Mouse (Mus musculus) hindbrain, embryonic 13.5 days (tissue): ENCODE results near the gene Tec. TPM values are rescaled to one million over a fixed set of nuclear protein-coding genes. Genes with fewer than 3 reads are reported as not detected.
A peak's percentile ranks its signal among the peaks of the same experiment; 100 is the strongest.

Source experiments
- ATAC-seq: fragments of 200-750 bp; cut with Nextera tagmentation; 2 replicates; pipeline ENCODE4 v1.8.0; 2017; ENCODE audit warnings: moderate TSS enrichment; ENCODE audit not compliant: low FRiP score
- H3K27ac ChIP-seq: fragments of 300-500 bp; sonication (generic); 2 replicates; pipeline ENCODE4 v1.5.1; 2015; ENCODE audit warnings: inconsistent platforms, mild to moderate bottlenecking, moderate library complexity
- H3K27me3 ChIP-seq: fragments of 300-500 bp; sonication (generic); 2 replicates; pipeline ENCODE4 v1.6.1; 2015; ENCODE audit warnings: mild to moderate bottlenecking, inconsistent platforms
- H3K36me3 ChIP-seq: fragments of 300-500 bp; sonication (generic); 2 replicates; pipeline ENCODE4 v1.6.1; 2015; ENCODE audit warnings: mild to moderate bottlenecking, inconsistent platforms
- H3K4me1 ChIP-seq: fragments of 300-500 bp; sonication (generic); replicated peaks from 2 replicates; pipeline ENCODE4 v1.6.1; 2015; ENCODE audit warnings: inconsistent platforms
- H3K4me2 ChIP-seq: fragments of 300-500 bp; sonication (generic); 2 replicates; pipeline ENCODE4 v1.6.1; 2015; ENCODE audit warnings: inconsistent platforms, mild to moderate bottlenecking, moderate library complexity
- H3K4me3 ChIP-seq: fragments of 300-500 bp; sonication (generic); 2 replicates; pipeline ENCODE4 v1.5.1; 2015; ENCODE audit warnings: mild to moderate bottlenecking, inconsistent platforms
- H3K9ac ChIP-seq: fragments of 300-500 bp; sonication (generic); 2 replicates; pipeline ENCODE4 v1.6.1; 2015; ENCODE audit warnings: mild to moderate bottlenecking, inconsistent platforms
- H3K9me3 ChIP-seq: fragments of 300-500 bp; sonication (generic); 2 replicates; pipeline ENCODE4 v1.6.1; 2016; ENCODE audit warnings: inconsistent platforms
- WGBS: fragments of 180-500 bp; shearing (Covaris S2); methylation state at CpG from one replicate; pipeline ENCODE4 v1.1.7; 2015; 5-methylcytosine and 5-hydroxymethylcytosine counted together
- polyA plus RNA-seq: library from polyadenylated mRNA; unstranded; fragments of >200 nt; fragmentation: Nextera tagmentation; extraction: Ambion mirVana; gene quantifications from 2 replicates; pipeline ENCODE4 v1.2.1, GENCODE M21; 2015

Tec gene
- polyA plus RNA-seq, 1 experiment from 2014 or later, result 9.8 TPM

- H3K36me3 ChIP-seq, result no peaks in the 10 kb centered on the region
- no peaks in the 10 kb centered on the region for H3K27me3 ChIP-seq
- WGBS, result 65% methylated on average over 5 of the region's 5 CpGs
- H3K27ac ChIP-seq, result no peak overlapping the region
- H3K4me2 ChIP-seq, result no peak overlapping the region
- H3K4me1 ChIP-seq, result peaks cover 30% of the 10 kb centered on the region
- H3K4me3 ChIP-seq, result no peak overlapping the region
- no peak overlapping the region for H3K9ac ChIP-seq
- H3K9me3 ChIP-seq, result peaks cover 5% of the 10 kb centered on the region; the same call in 1 of the 2 replicates
- ATAC-seq, result no peak
Observed at GRCm38 (mm10) chr5:72812908-72813307, 55.4 kb downstream of the Tec start.

GRCm38 (mm10) chr5:72812328-72812727, 56.0 kb downstream of the Tec start:
- Histone ChIP-seq H3K27ac (no peak overlapping the region), H3K4me1 (peaks cover 25% of the 10 kb centered on the region), H3K36me3 (no peaks in the 10 kb centered on the region), H3K4me3 (no peak overlapping the region), H3K27me3 (no peaks in the 10 kb centered on the region), H3K9ac (no peak overlapping the region), H3K4me2 (no peak overlapping the region), H3K9me3 (peaks cover 5% of the 10 kb centered on the region; the same call in 1 of the 2 replicates)
- WGBS, result 91% methylated on average over 3 of the region's 3 CpGs
- ATAC-seq, result no peak

- no peak for ATAC-seq
- H3K4me3 ChIP-seq, result no peak overlapping the region
- H3K36me3 ChIP-seq, result no peaks in the 10 kb centered on the region
- H3K4me2 ChIP-seq, result no peak overlapping the region
- H3K4me1 ChIP-seq, result peaks cover 20% of the 10 kb centered on the region
- no peak overlapping the region for H3K9ac ChIP-seq
- peaks cover 5% of the 10 kb centered on the region; the same call in 1 of the 2 replicates for H3K9me3 ChIP-seq
- H3K27ac ChIP-seq, result no peak overlapping the region
- 72% methylated on average over 3 of the region's 3 CpGs for WGBS
- H3K27me3 ChIP-seq, result no peaks in the 10 kb centered on the region
Observed at GRCm38 (mm10) chr5:72811397-72811796, 56.9 kb downstream of the Tec start.

- Histone ChIP-seq H3K4me2 (no peak overlapping the region), H3K27me3 (no peaks in the 10 kb centered on the region), H3K9ac (no peak overlapping the region), H3K4me1 (peaks cover 16% of the 10 kb centered on the region), H3K4me3 (no peak overlapping the region), H3K27ac (no peak overlapping the region), H3K9me3 (peaks cover 5% of the 10 kb centered on the region; the same call in 1 of the 2 replicates), H3K36me3 (no peaks in the 10 kb centered on the region)
- WGBS, result 89% methylated on average over 8 of the region's 8 CpGs
- ATAC-seq, result no peak
Observed at GRCm38 (mm10) chr5:72810990-72811389, 57.3 kb downstream of the Tec start.

- peaks cover 16% of the 10 kb centered on the region for H3K4me1 ChIP-seq
- H3K9me3 ChIP-seq, result peaks cover 5% of the 10 kb centered on the region; the same call in 1 of the 2 replicates
- ATAC-seq, result peak; percentile 43; the same call in 1 of the 2 replicates
- H3K4me3 ChIP-seq, result no peak overlapping the region
- H3K27me3 ChIP-seq, result no peaks in the 10 kb centered on the region
- no peak overlapping the region for H3K4me2 ChIP-seq
- H3K27ac ChIP-seq, result no peak overlapping the region
- 62% methylated on average over 2 of the region's 2 CpGs for WGBS
- H3K36me3 ChIP-seq, result no peaks in the 10 kb centered on the region
- no peak overlapping the region for H3K9ac ChIP-seq
Observed at GRCm38 (mm10) chr5:72809480-72809879, 58.8 kb downstream of the Tec start.

GRCm38 (mm10) chr5:72808456-72809111, 59.7 kb downstream of the Tec start:
- Histone ChIP-seq H3K9me3 (peaks cover 5% of the 10 kb centered on the region; the same call in 1 of the 2 replicates), H3K4me3 (no peak overlapping the region), H3K36me3 (no peaks in the 10 kb centered on the region), H3K4me2 (no peak overlapping the region), H3K27me3 (no peaks in the 10 kb centered on the region), H3K27ac (peak overlapping the region; percentile 48; the same call in 1 of the 2 replicates), H3K9ac (no peak overlapping the region), H3K4me1 (peaks cover 16% of the 10 kb centered on the region)
- no peak for ATAC-seq
- WGBS, result 50% methylated on average over 14 of the region's 14 CpGs

- Histone ChIP-seq H3K27ac (no peak overlapping the region), H3K27me3 (no peaks in the 10 kb centered on the region), H3K9me3 (no peaks in the 10 kb centered on the region), H3K4me2 (no peak overlapping the region), H3K36me3 (no peaks in the 10 kb centered on the region), H3K4me3 (no peak overlapping the region), H3K4me1 (no peaks in the 10 kb centered on the region), H3K9ac (no peak overlapping the region)
- no peak for ATAC-seq
- WGBS, result 80% methylated on average over 5 of the region's 5 CpGs
Observed at GRCm38 (mm10) chr5:72802851-72803250, 65.4 kb downstream of the Tec start.

- no peak for ATAC-seq
- H3K36me3 ChIP-seq, result no peaks in the 10 kb centered on the region
- no peak overlapping the region for H3K9ac ChIP-seq
- no peaks in the 10 kb centered on the region for H3K27me3 ChIP-seq
- H3K9me3 ChIP-seq, result no peaks in the 10 kb centered on the region
- no peak overlapping the region for H3K4me2 ChIP-seq
- no peak overlapping the region for H3K27ac ChIP-seq
- WGBS, result 67% methylated on average over 4 of the region's 4 CpGs
- no peaks in the 10 kb centered on the region; the same call in 1 of the 2 replicates for H3K4me1 ChIP-seq
- H3K4me3 ChIP-seq, result no peak overlapping the region
Observed at GRCm38 (mm10) chr5:72798563-72798962, 69.7 kb downstream of the Tec start.

GRCm38 (mm10) chr5:72796186-72796613, 72.1 kb downstream of the Tec start:
- H3K27me3 ChIP-seq, result no peaks in the 10 kb centered on the region
- H3K36me3 ChIP-seq, result no peaks in the 10 kb centered on the region
- ATAC-seq, result no peak
- H3K4me2 ChIP-seq, result peak overlapping the region; percentile 18; the same call in 1 of the 2 replicates
- no peak overlapping the region for H3K9ac ChIP-seq
- peak overlapping the region; percentile 25; the same call in 1 of the 2 replicates for H3K27ac ChIP-seq
- H3K9me3 ChIP-seq, result no peaks in the 10 kb centered on the region
- no peaks in the 10 kb centered on the region; the same call in 1 of the 2 replicates for H3K4me1 ChIP-seq
- no peak overlapping the region for H3K4me3 ChIP-seq
- WGBS, result 67% methylated on average over 14 of the region's 14 CpGs

GRCm38 (mm10) chr5:72793309-72793850, 74.9 kb downstream of the Tec start:
- WGBS, result 84% methylated on average over 3 of the region's 3 CpGs
- H3K4me3 ChIP-seq, result no peak overlapping the region
- no peaks in the 10 kb centered on the region for H3K9me3 ChIP-seq
- no peak overlapping the region for H3K4me2 ChIP-seq
- H3K27me3 ChIP-seq, result no peaks in the 10 kb centered on the region
- ATAC-seq, result no peak
- no peak overlapping the region for H3K9ac ChIP-seq
- H3K27ac ChIP-seq, result no peak overlapping the region
- no peaks in the 10 kb centered on the region; the same call in 1 of the 2 replicates for H3K4me1 ChIP-seq
- H3K36me3 ChIP-seq, result no peaks in the 10 kb centered on the region

- Histone ChIP-seq H3K9ac (no peak overlapping the region), H3K4me1 (no peaks in the 10 kb centered on the region; the same call in 1 of the 2 replicates), H3K36me3 (no peaks in the 10 kb centered on the region), H3K27ac (no peak overlapping the region), H3K4me2 (no peak overlapping the region), H3K4me3 (no peak overlapping the region), H3K27me3 (no peaks in the 10 kb centered on the region), H3K9me3 (no peaks in the 10 kb centered on the region)
- no peak for ATAC-seq
- 25% methylated on average over 6 of the region's 6 CpGs for WGBS
Observed at GRCm38 (mm10) chr5:72791789-72792188, 76.5 kb downstream of the Tec start.

- no peak for ATAC-seq
- Histone ChIP-seq H3K4me2 (no peak overlapping the region), H3K9me3 (no peaks in the 10 kb centered on the region), H3K4me1 (no peaks in the 10 kb centered on the region; the same call in 1 of the 2 replicates), H3K4me3 (no peak overlapping the region), H3K36me3 (no peaks in the 10 kb centered on the region), H3K9ac (no peak overlapping the region), H3K27ac (no peak overlapping the region), H3K27me3 (no peaks in the 10 kb centered on the region)
- 70% methylated on average over 4 of the region's 4 CpGs for WGBS
Observed at GRCm38 (mm10) chr5:72791386-72791785, 76.9 kb downstream of the Tec start.

GRCm38 (mm10) chr5:72785451-72785850, 82.8 kb downstream of the Tec start:
- Histone ChIP-seq H3K36me3 (no peaks in the 10 kb centered on the region), H3K27me3 (no peaks in the 10 kb centered on the region), H3K9ac (no peak overlapping the region), H3K27ac (no peak overlapping the region), H3K4me3 (no peak overlapping the region), H3K9me3 (no peaks in the 10 kb centered on the region), H3K4me2 (no peak overlapping the region), H3K4me1 (no peaks in the 10 kb centered on the region)
- 75% methylated on average over 4 of the region's 4 CpGs for WGBS
- ATAC-seq, result no peak
